Mouse (Mus musculus): Measurements from ENCODE around the gene Tmem8b. TPM values are rescaled to one million over a fixed set of nuclear protein-coding genes. Genes with fewer than 3 reads are reported as not detected.
A peak's percentile ranks its signal among the peaks of the same experiment; 100 is the strongest.

Tmem8b gene
- total and polyA plus RNA-seq, 3 experiments = 4.6 to 14.7 (median 5.0) TPM

DNA sequence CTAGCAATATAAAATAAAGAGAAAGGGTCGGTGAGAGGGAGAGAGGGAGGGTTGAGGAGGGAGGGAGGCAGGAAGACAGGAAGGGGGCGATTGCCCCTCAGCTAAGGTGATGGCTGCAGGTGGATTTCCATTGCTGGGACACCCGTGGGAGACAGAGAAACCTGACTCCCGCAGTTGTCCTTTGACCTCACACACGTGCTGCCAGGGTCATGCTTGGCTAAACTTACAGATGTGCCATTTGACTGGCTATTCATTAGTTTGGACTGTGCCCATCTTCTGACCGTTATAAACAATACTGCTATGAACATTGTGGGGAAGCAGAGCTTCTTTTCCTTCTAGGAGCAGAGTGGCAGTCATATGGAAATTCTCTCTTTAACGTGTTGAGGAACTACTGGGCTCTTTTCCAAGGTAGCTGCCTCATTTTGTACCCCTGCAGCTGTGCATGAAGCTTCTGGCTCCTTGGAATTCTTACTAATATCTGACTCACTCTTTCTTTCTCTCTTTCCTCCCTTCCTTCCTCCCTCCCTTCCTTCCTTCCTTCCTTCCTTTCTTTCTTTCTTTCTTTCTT is 45.0 kb downstream of the Tmem8b start:
- no peak for DNase-seq

DNA sequence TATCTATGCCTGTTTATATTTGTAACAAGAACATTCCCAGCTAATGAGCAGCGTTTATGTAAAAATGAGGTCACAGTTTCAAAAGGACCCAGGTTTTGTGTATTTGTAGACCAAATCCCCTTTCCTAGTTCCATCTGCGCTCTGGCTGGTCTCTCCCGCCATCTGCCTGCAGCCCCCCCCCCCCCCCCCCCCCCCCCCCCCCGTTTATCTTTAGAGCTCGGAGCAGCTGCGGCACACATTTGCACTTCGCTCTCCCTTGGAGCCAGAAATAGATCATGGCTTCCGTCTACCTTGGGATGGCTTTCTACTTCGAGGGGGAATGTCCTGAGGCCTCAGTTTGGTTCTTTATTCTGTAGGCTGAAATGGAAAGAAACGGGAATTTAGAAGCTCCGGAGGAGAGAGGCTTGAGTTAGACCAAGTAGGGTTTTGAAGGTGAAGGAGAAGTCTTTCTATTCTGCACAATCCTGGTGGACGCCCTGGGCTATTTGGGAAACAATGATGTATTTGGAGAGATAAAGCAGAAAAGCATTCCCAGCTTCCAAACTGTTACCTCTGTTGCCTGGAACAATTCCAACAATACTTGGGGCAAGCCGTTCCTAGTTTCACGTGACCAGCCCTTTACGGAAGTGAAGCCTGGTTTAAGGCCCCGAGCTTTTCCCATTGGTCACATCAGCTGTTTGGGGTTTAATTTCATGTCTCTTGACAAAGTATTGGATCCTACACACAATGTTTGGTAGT is 51.9 kb downstream of the Tmem8b start:
- no peak for DNase-seq

DNA sequence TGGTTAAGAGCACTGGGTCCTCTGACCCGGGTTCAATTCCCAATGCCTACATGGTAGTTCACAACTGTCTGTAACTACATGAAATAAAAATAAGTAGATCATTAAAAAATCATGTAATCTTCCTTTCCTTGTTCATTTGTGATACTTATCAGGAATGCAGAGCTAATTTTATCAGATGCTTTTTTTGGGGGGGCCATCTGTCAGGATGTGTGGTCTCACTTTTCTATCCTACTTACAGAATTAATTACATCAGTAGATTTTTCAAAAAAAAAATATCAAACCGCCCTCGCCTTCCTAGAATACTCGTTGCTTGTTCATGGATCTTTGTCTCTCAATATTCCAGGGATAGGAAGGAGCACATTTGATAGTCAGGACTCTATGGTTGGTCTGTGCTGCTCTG is 53.4 kb downstream of the Tmem8b start:
- no peak for DNase-seq

DNA sequence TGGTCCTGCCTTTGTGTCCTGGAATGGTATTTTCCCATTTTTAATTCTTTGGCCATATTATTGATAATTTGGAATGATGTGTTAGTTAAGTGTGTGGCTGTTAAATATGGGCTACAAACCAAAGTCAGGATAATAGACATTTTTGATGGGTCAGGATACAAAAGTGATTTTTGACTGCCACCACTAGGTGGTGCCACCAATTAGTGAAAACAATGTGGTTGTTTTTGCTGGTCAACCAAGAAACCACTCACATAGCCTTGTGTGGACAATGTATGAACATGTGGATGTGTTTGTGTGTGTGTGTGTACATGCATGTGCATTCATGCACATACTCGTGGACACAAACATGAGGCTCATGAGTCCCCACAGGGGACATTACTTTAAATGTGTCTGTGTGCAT is 56.0 kb downstream of the Tmem8b start:
- no peak for DNase-seq

DNA sequence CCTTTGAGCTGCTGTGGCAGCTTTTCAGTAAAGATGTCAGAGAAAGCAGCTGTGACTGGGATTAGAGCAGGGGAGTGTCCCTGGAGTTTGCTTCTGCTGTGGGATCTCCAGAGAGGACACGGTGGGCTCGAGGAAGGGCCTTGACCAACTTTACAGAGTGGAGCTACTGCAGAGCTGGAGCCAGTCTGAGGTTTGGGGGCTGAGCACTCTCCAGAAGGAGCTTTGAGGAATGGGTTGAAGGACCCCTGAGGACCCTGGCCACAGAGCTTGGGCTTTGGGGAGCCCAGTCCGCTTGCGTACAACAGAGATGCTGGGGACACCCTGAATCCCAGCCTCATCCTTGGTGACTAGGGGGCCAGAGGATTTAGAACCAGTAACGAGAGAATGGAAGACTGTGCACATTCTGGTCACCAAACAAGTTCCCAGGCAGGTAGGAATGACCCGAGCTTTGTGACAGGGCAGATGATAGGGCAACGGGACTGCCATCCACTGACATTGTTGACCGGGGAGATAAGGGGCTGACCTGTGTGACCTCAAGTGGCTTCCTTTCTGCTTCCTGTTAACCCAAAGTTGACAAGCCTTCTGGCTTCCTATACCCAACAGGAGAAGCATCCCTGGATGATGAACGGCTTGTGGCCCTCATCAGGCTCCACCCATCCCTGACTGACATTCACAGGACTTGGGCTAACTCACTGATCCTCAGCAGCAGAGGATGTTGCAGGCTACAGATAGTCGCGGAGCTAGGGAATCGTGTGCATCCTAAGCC is 57.6 kb downstream of the Tmem8b start:
- no peak for DNase-seq

DNA sequence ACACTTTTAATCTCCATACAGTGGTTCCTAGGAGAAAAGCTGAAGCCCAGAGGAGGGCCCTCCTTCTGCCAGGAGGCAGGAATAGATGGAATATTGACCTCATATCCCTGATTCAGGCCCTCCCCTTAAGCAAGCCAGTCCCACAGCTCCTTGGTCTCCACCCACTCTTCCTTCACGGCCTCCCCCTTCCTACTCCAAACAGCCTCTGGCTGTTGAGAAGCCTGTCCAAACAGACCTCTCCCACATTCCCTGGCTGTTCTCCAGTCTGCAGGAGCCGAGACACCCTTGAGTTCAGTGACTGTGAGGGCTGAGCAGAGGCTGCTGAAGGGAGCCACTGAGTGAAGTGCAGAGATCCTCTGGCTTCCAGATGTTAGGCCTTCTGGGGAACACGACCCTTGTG is 58.2 kb downstream of the Tmem8b start, which contains the start of gene Hrct1:
TSS of gene Hrct1 (plus strand) at position 194 of the 400 bp plus-strand sequence.
- DNase-seq = peak; percentile 76

DNA sequence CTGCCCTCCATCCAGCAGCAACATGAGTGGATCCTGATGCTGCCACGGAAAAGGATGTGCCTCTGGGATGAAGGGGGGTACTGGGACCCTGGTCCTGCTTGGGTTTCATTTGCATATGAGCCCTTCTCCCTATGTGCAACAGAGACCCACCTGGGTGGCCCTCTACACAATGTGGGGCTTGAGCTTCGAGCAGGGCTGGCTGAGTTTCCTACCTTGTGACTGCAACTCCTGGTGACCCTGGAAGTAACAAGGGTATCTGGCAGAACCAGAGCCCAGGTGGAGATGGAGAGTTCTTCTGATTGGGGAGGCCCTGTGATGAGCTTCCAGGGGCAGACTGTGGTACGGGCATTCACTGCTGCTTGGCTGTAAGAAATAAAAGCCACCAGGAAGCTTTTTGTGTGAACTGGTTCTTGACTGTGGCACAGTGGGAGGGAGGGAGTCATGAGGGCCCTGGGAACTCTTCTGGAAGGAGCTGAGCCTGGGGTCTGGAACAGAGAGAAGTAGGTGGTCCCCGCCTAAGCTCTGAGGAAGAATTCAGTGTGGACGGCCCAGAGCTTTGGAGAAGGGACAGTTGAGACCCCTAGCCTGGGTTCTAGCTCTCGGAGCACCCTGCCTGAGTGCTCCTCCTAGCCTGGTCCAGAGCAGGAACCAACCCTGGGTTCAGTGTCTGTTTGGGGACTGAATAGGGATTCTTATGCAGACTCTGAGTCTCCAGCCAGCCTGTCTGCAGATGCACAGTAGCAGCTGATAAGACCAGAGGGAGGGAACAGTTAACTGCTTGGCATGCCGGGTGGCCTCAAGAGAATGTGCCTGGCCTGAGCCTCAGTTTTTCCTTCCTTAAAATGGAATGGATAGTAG is 59.2 kb downstream of the Tmem8b start:
- DNase-seq = no peak

DNA sequence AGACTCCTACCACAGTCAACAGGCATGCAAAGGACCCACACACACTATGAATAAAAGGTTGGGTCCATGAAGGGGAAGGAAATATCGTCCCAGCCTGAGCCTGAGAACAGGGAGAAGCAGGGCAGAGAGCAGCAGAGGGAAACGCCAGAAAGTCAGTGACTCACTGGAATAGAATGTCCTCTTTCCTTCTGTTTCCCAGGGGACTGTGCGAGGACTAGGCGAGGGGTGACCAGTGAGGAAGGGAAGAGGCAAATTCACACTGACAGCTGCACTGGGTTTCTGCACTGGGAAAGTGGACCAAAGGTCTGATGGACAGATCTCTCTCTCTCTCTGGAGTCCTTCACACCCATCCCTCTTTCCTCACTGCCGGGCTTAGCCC is 59.8 kb downstream of the Tmem8b start:
- peak; percentile 80 for DNase-seq

DNA sequence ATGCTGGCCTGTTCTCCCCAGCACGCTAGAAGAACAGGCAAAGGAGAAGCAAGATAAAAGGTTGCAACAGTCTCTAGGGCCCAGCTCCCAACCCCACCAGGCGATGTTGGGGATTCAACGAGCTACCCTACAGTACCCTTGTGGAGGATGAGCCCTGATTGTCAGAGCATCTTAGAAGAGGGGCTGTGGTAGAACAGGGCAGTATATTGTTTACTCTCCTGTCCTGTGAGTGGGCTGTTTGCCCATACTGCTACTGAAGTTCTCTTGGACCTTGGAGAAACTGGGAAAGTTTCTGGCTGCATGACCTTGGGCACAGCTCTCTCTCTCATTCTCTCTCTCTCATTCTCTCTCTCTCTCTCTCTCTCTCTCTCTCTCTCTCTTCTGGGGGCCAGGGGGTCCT is 60.4 kb downstream of the Tmem8b start:
- no peak for DNase-seq

DNA sequence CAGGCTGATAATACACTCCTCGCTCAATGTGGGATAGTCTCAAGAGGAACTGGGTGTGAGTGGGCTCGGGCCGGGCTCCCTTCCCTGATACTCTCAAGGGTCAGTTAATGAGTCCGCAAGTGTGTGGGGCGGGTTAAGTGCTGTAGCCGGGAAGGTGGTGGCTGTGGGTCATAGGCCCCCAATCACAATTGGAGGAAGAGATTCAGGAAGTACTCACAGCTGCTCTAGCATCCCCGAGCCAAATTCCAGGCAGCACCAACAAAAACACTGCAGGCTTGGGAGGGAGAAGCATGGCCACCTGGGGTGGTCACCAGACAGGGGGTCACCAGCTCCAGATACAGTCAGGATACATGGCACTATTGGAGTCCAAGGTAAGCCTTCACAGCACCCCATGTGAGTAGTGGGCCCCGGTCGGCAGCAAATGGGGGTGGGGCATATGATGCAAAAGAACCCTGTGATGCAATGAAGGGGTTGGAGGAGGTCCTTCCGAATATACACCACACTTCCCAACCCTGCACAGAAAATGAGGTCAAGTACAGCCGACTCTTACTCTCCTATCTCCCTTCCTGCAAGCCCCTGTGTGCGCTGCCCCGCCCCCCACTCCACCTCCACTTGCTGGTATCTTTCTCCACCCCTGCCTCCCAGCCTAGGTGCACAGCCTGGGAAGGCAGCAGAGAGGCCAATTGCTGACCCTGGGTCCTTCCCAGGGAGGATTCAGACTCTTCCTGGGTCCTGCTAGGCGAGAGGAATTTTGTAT is 61.2 kb downstream of the Tmem8b start, which contains the start of gene Spaar:
TSS of gene Spaar (plus strand) at position 241 of the 757 bp plus-strand sequence.
- DNase-seq = peak; percentile 47

DNA sequence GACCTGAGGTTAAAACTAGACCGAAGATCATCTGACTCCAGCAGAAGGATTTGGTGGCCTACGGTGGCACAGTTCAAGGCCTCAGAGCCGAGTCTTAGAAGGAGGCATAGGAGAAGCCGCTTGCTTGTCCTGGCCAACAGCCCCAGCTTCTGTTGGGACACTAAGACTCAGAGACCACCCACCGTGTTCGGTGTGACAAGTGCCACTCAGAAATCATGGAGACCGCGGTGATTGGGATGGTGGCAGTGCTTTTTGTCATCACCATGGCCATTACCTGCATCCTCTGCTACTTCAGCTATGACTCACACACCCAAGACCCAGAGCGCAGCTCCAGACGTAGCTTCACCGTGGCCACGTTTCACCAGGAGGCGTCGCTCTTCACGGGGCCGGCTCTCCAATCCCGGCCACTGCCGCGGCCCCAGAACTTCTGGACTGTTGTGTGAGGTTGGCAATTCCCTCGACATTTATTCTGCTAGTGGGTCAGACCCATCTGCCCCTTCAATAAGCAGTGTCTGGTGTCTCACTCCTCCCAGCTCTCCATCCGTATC is 62.1 kb downstream of the Tmem8b start:
- DNase-seq = no peak

DNA sequence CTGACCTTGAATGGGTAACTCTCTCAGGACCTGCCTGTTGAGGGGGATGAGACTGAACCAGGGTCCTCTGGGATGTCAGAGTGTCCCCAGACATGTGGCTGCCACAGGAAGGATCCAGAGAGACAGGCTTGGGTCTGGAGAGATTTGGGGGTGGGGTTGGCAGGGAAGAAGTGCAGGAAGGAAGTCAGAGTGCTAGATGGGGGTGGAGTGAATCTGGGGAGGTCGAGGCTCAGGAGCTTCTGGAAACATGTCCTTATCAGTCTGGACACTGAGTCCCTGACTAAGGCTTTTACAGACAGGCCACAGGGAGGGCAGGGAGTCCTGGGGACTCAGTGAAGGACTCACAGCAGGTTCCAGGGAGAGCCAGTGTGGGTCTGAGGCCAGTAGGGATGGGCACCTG is 63.4 kb downstream of the Tmem8b start:
- no peak for DNase-seq

DNA sequence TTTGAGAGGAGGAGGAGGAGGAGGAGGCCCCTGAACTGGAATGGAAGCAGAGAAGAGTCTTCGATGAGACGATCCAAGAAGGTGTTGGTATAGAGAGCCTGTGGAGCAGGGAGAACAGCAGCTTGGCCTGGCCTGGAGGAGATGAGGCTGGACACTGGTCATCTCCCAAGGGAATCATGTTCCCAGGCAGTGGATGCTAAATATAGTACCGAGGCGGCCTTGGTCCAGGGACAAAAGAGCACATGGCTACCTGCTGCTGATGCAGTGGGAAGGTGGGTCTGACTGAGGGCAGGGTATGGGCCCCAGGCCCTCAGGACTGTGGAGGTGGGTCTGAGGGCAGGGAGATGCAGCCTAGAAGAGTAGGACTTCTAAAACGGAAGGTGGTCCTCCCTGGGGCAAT is 64.4 kb downstream of the Tmem8b start:
- DNase-seq = no peak

DNA sequence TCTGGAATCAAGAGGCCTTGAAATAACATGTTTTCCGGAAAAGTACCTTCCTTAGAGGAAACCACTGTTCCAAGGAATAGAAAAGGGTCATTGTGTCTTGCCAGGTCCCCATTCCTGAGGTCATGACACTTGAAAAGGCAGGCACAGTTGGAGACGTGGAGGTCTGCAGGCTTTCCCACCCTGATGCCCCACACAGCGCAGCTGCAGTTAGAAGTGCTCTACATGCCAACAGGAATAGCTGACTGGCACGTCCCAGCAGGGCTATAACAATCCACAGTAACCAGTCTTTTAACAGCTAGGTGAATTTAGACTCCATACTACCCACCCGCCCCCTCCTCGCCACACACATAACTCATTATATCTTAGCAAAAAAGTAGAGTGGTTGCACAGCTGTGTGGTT is 68.4 kb downstream of the Tmem8b start:
- DNase-seq = no peak

DNA sequence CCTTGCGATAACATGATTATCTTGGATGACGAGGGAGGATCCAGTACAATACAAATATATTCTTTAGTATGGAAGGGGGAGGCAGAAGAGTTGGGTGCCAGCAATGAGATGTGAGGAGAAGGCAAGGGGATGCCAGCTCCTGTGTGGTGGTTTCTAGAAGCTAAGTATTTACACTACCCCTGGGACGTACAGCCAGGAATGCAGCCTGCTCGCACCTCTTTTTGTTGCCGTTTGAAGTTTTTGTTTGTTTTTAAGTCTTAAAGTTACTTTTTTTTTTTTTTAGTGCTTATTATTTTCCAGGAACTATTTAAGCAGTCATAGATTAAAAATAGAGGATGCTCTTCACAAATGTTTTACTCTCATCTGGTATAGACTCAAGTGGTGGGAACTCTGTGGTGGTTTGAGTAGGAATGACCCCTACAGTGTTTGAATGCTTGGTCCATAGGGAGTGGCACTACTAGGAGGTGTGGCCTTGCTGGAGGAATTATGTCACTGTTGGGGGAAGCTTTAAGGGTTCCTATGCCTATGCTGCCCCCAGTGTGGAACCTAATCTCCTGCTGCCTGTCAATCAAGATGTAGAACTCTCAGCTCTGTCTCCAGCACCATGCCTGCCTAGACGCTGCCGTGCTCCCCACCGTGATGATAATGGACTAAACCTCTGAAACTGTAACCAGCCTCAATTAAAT is 70.4 kb downstream of the Tmem8b start:
- DNase-seq = no peak

DNA sequence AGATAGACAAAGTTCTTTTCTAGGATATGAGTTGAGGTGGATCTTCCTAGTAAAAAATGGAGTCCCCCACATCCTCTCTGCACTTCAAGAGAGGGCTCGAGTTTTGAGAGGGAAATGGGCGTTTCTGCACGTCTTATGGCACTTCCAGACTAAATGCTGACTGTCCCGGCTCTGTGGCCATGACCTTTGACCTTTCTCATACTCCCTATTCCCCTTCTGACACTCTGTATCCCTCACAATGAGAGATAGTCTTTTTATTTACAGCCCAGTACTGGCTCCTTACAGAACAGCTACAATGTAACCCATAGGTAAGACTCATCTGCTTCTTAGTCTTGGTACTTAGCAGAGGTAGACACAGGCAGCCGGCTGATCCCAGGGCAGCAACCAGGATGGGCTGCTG is 72.8 kb downstream of the Tmem8b start:
- no peak for DNase-seq

Measured in adrenal gland, adult 2 months (tissue).